Mouse (Mus musculus) kidney, postnatal 10 days (tissue): ENCODE data around the gene Def6.

Source experiments
- DNase-seq: peaks from one replicate; pipeline ENCODE4 v3.0.0; 2021; ENCODE audit warnings: mixed read lengths

Gene Def6

DNA sequence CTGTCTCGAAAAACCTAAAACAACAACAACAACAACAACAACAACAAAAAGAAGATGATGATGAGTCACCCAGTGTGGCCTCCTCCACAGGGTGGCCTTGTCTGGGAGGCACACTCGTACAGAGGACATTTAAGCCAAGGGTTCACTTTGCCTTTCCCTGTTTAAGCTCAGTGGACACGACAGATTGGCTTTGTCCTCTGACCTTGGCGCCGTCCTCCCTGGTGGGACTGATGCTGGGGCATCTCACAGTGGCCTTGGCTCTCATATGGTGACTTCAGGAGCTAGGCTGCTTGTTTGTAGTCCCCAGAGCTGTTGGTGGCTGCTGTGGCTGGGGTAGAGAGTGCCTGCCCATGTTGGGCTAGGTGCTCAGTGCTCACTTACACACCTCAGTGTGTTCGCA is 36.6 kb downstream of the Def6 start:
- DNase-seq = no peak

- DNase-seq = no peak
Measured at GRCm38 (mm10) chr17:28244714-28245113, 37.1 kb downstream of the Def6 start.

- no peak for DNase-seq
Measured at GRCm38 (mm10) chr17:28246640-28247039, 39.1 kb downstream of the Def6 start.

- peak; percentile 51 for DNase-seq
Measured at GRCm38 (mm10) chr17:28247613-28248012, 40.0 kb downstream of the Def6 start.

DNA sequence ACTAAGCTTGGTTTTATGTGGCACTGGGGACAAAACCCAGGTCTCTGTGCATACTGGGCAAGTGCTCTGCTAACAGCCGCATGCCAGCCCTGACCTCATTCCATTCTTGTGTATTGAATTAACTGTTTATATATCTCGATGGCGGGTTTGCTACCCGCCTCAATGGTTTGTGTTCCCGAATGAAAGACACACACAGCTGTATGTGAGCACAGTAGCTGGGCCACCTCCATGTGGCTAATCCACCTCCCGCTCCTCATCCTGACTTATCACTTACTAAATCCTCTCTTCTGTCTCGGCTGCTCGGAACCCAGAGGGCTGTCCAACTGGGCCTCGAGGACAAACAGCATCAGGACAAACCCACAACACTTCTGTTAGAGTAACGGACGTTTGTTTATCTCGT is 41.5 kb downstream of the Def6 start:
- DNase-seq = no peak

DNA sequence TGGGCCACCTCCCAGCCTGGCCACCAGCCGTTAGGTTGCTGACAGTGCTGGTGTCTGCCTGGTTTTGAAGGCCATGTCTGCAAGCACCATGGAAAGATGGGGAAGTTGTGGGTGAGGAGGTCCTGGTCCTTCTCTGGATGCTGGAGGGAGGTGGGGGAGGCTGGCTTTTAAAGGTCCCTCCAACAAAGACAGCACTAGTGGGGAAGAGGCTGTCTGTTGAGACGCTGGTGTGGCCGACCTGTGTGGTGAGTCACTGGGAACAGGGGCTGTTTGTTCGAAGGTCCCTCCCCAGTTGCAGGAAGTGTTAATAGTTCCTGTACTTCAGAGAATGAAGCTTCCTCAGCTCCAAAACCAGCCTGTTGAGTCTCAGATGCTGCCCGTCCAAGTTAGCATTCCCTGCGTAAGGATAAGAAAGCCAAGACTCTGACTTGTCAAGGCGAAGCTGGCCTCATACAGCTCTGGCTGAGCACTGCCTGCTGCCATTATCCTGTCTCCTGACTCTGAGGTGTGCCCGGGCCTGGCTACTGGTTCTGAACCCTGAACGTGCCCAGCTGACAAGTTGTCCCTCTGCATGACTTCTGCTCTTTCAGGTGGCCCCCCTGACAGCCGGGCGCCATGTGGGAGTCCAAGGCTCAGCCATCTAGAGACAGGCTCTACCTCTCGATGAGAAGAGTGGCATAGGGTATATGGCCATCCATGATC is 44.2 kb downstream of the Def6 start:
- no peak for DNase-seq

GRCm38 (mm10) chr17:28252281-28252648 is 44.7 kb downstream of the Def6 start:
- no peak for DNase-seq

DNA sequence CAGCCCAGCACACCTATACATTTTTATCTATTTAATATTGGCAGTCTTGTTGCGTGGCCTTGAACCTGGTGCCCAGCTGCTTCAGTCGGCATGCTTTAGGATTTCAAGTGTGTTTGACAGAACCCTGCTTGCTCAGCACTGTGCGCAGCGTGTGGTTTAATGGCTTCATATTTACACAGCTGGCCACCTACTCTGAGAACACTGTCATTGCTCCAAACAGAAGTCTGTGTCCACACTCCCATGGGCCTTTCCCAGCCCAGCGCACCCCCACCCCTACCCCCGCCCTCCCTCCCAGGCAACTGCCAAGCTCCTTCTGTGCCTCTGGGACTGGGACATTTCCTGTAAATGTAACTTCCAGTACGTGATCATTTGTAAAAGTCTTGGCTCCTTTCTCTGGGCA is 45.6 kb downstream of the Def6 start:
- DNase-seq = peak; percentile 62

DNA sequence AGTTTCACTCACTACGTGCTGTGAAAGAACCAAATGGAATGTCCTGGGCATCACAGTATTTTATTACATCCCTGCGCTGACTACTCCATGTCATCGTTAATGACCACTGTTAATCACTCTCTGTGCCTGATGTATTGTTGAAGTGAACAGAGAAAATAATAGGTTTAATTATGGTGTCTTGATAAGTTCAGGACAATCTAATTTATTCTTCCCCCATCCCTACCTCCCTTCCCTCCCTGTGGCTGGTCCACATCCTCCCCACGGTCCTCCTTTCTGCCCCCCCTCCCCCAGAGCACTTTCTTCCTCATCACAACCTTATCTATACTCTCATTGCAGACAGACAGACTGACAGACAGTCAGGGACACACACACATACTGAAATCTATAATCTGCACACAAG is 47.2 kb downstream of the Def6 start:
- no peak for DNase-seq

- no peak for DNase-seq
Measured at GRCm38 (mm10) chr17:28255651-28256050, 48.1 kb downstream of the Def6 start.

DNA sequence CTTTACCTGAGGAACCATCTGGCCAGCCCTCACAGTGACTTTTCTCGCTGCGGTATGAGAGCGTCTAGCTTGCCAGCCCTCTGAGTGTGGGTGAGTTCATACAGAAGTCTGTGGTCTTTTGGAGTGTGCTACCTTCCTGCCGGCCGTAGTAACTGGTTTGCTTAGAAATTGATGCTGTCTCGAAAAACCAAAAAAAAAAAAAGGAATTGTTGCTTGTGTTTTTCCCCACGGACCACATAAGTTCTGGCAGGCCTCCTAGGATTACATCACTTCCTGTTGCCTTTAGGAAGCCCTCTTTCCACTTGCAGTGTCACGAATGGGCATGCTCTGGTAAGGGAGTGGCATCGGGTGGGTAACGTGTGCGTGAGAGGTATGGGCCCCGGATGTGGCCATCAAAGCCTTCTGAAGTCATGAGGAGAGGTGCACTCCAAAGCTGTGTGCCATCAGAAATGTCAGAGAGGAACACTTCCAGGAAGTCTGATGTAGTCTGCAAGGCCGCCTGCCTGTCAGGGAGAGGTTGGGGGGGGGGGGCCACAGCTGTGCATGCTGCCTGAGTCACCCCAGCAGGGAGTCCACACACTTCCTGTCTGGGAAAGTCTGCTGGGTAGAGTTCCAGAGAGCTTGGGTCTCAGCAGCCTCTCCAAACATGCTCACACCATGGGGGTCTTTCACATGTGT is 49.2 kb downstream of the Def6 start:
- peak; percentile 75 for DNase-seq

GRCm38 (mm10) chr17:28258325-28258724 is 50.7 kb downstream of the Def6 start:
- no peak for DNase-seq

GRCm38 (mm10) chr17:28259890-28260542 is 52.4 kb downstream of the Def6 start:
- no peak for DNase-seq

DNA sequence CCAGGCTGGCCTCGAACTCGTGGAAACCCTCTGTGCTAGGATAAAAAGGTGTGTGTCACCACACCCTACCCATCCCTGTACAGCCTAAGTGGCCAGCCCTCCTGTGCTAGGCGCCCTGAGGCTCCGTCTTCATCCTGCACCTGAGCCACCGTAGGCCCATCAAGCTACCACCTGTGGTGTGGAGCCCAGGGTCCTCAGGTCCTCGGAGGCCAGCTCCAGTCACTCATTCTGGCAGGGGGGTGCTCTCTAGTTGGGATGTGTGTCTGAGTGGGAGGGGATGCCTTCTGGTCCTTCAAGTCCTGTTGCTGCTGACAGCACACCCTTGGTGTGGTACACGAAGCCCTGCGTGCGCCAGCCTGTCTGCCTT is 52.9 kb downstream of the Def6 start:
- no peak for DNase-seq

DNA sequence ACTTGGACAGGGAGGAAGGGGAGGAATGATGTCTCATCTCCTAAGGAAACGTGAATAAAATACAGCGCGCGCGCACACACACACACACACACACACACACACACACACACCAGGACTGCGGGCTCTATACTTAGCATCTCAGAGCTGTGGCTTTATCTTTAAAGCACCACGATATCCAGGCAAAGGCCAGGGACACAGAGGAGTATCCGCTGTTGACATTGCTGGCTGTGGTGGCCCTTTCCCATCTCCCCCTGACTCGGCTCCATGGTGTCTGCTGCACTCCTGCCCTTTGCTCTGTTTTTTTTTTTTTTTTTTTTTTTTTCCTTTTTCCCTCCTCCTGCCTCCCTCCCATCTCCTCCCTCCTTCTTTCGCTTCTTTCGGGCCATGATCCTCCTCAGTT is 54.2 kb downstream of the Def6 start:
- no peak for DNase-seq

DNA sequence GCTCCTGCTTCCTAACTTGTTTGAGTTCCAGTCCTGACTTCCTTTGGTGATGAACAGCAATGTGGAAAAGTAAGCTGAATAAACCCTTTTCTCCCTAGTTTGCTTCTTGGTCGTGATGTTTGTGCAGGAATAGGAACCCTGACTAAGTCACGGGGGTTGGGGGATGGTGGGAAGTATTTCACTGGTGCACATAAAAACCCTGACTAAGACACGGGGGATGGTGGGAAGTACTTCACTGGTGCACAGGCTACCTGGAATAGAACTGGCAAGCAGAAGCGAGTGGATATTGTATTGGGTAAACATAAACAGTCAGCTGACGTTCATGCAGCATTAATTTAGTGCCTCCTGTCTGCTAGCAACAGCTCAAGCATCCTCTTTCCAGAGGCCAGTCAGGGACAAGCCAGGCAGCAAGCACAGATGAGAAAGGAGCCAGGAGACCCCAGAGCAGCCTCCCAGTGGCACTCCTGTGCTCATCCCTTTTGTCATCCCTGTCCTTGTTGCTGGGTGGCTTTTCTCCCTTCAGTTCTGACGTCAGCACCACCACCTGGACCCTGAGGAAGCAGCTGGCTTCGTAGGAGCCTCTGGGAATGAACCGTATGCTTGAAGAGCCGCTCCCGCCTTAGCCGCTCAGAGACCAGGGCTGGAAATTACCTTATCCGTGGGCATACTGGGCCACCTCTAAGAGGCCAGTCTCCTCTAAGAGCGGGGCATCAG is 55.8 kb downstream of the Def6 start:
- DNase-seq = no peak

GRCm38 (mm10) chr17:28267251-28267650 is 59.7 kb downstream of the Def6 start:
- DNase-seq = no peak

GRCm38 (mm10) chr17:28270165-28270564 is 62.6 kb downstream of the Def6 start:
- no peak for DNase-seq

- no peak for DNase-seq
Measured at GRCm38 (mm10) chr17:28271537-28272266, 64.1 kb downstream of the Def6 start.

DNA sequence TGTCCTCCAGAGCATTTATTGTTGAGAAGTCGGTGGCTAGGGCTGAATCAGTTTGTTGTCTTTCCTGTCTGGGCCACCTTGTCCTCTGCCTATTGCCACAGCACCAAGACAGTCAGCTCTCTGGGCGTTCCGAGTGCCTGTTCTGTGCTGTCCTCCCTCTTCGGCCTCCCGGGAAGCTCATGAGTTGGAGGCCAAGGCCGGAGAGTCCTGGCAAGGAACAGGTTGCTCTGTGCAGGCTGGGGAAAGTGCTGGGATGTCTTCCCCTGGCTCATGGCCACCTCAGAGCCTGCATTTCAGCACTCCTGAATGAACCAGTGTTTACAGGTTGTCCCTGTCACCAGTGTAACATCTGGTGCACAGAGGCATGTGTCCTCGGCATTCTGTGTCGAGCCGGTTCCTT is 64.7 kb downstream of the Def6 start:
- DNase-seq = no peak

GRCm38 (mm10) chr17:28272837-28273236 is 65.3 kb downstream of the Def6 start:
- DNase-seq = no peak

- peak; percentile 58 for DNase-seq
Measured at GRCm38 (mm10) chr17:28274739-28275138, 67.2 kb downstream of the Def6 start.

DNA sequence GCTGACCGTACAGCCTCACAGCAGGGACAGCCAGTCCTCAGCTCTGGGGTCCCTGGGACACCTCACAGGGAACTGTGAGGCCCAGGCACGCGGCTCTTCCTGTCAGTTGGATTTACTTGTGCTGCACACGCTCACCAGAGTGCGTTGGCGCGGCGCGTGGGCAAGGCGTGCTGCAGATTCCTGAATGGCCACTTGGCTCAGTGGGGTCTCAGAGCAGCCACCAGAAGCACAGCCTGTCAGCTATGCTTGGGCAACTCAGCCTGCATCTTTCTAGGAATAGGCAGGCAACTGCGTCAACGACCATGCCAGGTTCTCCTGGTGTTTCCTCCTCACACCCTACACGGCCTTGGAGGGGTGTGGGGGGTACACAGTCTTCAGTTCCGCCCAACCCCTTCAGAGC is 69.6 kb downstream of the Def6 start:
- DNase-seq = no peak
